In genomic region chr6:51510094-51510493, GRCm38 (mm10) we compare ENCODE assay signal across 8 mouse cellular contexts. TPM values are rescaled to one million over a fixed set of nuclear protein-coding genes. Genes with fewer than 3 reads are reported as not detected.
A peak's percentile ranks its signal among the peaks of the same experiment; 100 is the strongest.
DNase-seq lines count a peak whose midpoint lies in the region; ATAC-seq and TF ChIP-seq lines count a peak whose summit lies in the region.
"Had no signal": no experiment of that assay in that cellular context is flagged by ENCODE, and none has a peak within 500 bp of the region (broad histone marks: within the 10 kb centered on the region; RNA-seq: fewer than 3 reads in every experiment).

No protein-coding gene starts in this region.

- intact Hi-C loops in left cerebral cortex, postnatal 4 days (cut with DNase I) = no loop called here
- intact Hi-C loops in left cerebral cortex, postnatal 36 days (cut with DNase I) = loop anchor here (5.0 kb wide), 1 partner anchor 72 kb away; no protein-coding TSS in a partner anchor
- intact Hi-C loops in heart, postnatal 14 days (cut with DNase I) = no loop called here

- no peak overlapping the region for H3K27ac ChIP-seq in lung, postnatal 0 days (ENCODE audit: low read length)

- no peak for TF ChIP-seq EP300 in lung, postnatal 0 days (IDR thresholded peaks at IDR 0.05)

- DNase-seq in left cerebral cortex, postnatal 4 days = peak; percentile 51
- DNase-seq in left cerebral cortex, postnatal 36 days (ENCODE audit: low spot score in 2 of 2) = no peak
- peak; percentile 68 for DNase-seq in MN1 (ENCODE audit: low spot score)
- peak; percentile 74 for DNase-seq in c-Kit-positive CD71-negative TER-119-negative erythroid progenitor cells, embryonic 14.5 days (ENCODE audit: low read depth)
- DNase-seq in heart, postnatal 14 days = peak; percentile 55 to 76
- DNase-seq in lung, postnatal 0 days (ENCODE audit: low spot score) = peak; percentile 49
- DNase-seq in testis, postnatal 10 days (ENCODE audit: low spot score) = peak; percentile 79

- H3K4me3 ChIP-seq in lung, postnatal 0 days (ENCODE audit: low read depth, low read length) = no peak overlapping the region
- H3K4me3 ChIP-seq: myocyte had no signal

- TF ChIP-seq CTCF in lung, postnatal 0 days (IDR thresholded peaks at IDR 0.05) = peak; percentile 65

- 30% methylated on average over 5 of the region's 5 CpGs for WGBS in lung, postnatal 0 days

- H3K9ac ChIP-seq in lung, postnatal 0 days (replicated peaks; ENCODE audit: low read depth) = no peak overlapping the region

- no peak for ATAC-seq in lung, postnatal 0 days

- H3K36me3 ChIP-seq in lung, postnatal 0 days (ENCODE audit: insufficient read depth, low read length) = no peaks in the 10 kb centered on the region

- no peak overlapping the region for H3K4me2 ChIP-seq in lung, postnatal 0 days (replicated peaks; ENCODE audit: low read depth, low read length)

- no peaks in the 10 kb centered on the region for H3K4me1 ChIP-seq in lung, postnatal 0 days (ENCODE audit: insufficient read depth, low read depth, low read length)

- H3K9me3 ChIP-seq in lung, postnatal 0 days (ENCODE audit: low read length) = no peaks in the 10 kb centered on the region

- H3K27me3 ChIP-seq in lung, postnatal 0 days (replicated peaks; ENCODE audit: insufficient read depth, low read length) = no peaks in the 10 kb centered on the region

RNA-seq across cellular contexts. Expression of gene Snx10, which starts 13.6 kb away (rescaled TPM):
- total RNA-seq in left cerebral cortex, postnatal 4 days (2021) = 10 to 100 TPM; 89.6 to 97.9 TPM
- total RNA-seq in left cerebral cortex, postnatal 36 days (2021) = 100 to 1,000 TPM; 110 to 115 TPM
- 10 to 100 TPM in 1 of 2 experiments, 1 to 10 TPM in 1; 7.3 to 10.8 TPM for total RNA-seq in heart, postnatal 14 days (2021)
- polyA plus RNA-seq in lung, postnatal 0 days (2015; fragmentation: Nextera tagmentation; extraction: Ambion mirVana) = 11.8 and 14.3 TPM in 2 replicates

RNA-seq across cellular contexts. Expression of gene Cbx3, which starts 39.9 kb away (rescaled TPM):
- total RNA-seq in left cerebral cortex, postnatal 4 days (2021) = 100 to 1,000 TPM; 209 to 222 TPM
- 100 to 1,000 TPM; 127 to 130 TPM for total RNA-seq in left cerebral cortex, postnatal 36 days (2021)
- 10 to 100 TPM; 77.3 to 81.0 TPM for total RNA-seq in heart, postnatal 14 days (2021)
- polyA plus RNA-seq in lung, postnatal 0 days (2015; fragmentation: Nextera tagmentation; extraction: Ambion mirVana) = 233 and 240 TPM in 2 replicates

RNA-seq across cellular contexts. Expression of gene Hnrnpa2b1, which starts 40.4 kb away (rescaled TPM):
- 100 to 1,000 TPM; 795 to 816 TPM for total RNA-seq in left cerebral cortex, postnatal 4 days (2021)
- 100 to 1,000 TPM; 350 to 464 TPM for total RNA-seq in left cerebral cortex, postnatal 36 days (2021)
- 100 to 1,000 TPM; 433 to 481 TPM for total RNA-seq in heart, postnatal 14 days (2021)
- polyA plus RNA-seq in lung, postnatal 0 days (2015; fragmentation: Nextera tagmentation; extraction: Ambion mirVana) = 613 and 721 TPM in 2 replicates

Comparison
In these comparisons a context has a peak if more than half of its experiments do, and no peak if none do; other contexts are left out.
1. DNase-seq: peak in left cerebral cortex, postnatal 4 days (single experiment), MN1 (single experiment), c-Kit-positive CD71-negative TER-119-negative erythroid progenitor cells, embryonic 14.5 days (single experiment), heart, postnatal 14 days (2 of 2), lung, postnatal 0 days (single experiment) and testis, postnatal 10 days (single experiment); none in left cerebral cortex, postnatal 36 days (0 of 2).
2. RNA of gene Snx10, which starts 13.6 kb away (total RNA-seq): 110 to 115 TPM in left cerebral cortex, postnatal 36 days and 89.6 to 97.9 TPM in left cerebral cortex, postnatal 4 days; 7.3 to 10.8 TPM in heart, postnatal 14 days; every median in the first group is over 4 times any median in the second.